ENCODE assay signal across 7 mouse cellular contexts in the genomic region with DNA sequence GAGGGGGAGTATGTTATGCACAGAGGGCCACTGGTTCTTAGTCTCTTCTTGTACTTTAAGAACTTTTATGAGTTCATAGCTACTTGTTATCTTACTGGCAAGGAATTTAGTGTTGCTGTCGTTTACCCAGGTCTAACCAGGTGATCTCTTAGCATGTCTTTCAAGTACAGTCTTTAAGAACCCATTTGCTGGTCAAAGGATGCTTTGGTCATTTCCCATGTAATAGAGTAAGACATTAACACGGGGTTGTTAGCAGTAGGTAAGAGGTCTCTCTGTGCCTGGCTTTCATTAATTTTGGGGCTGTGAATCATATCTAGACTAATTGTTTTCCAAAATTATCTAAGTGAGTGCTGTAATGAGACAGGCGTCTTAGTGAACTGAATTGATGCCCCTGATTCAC. TPM values are rescaled to one million over a fixed set of nuclear protein-coding genes. Genes with fewer than 3 reads are reported as not detected.
DNase-seq lines count a peak whose midpoint lies in the region; ATAC-seq and TF ChIP-seq lines count a peak whose summit lies in the region.

No protein-coding gene starts in this region.

- H3K4me1 ChIP-seq in lung, postnatal 0 days (ENCODE audit: insufficient read depth, low read depth, low read length) = no peaks in the 10 kb centered on the region; the same call in 1 of the 2 replicates
- no peaks in the 10 kb centered on the region; the same call in 1 of the 2 replicates for H3K4me1 ChIP-seq in lung, adult 2 months (ENCODE audit: control insufficient read depth, insufficient read depth, low read length)
- H3K4me1 ChIP-seq in hindbrain, embryonic 12.5 days = peaks cover 15% of the 10 kb centered on the region
- peaks cover 17% of the 10 kb centered on the region for H3K4me1 ChIP-seq in liver, embryonic 13.5 days (replicated peaks)
- H3K4me1 ChIP-seq in stomach, embryonic 16.5 days (ENCODE audit: control insufficient read depth, insufficient read depth, low read length) = peaks cover 7% of the 10 kb centered on the region; the same call in 1 of the 2 replicates

- no peak overlapping the region for H3K4me3 ChIP-seq in lung, postnatal 0 days (ENCODE audit: low read depth, low read length)
- H3K4me3 ChIP-seq in lung, adult 2 months (replicated peaks; ENCODE audit: extremely low read depth, low read depth, low read length) = no peak overlapping the region
- H3K4me3 ChIP-seq in hindbrain, embryonic 12.5 days = no peak overlapping the region
- H3K4me3 ChIP-seq in liver, embryonic 13.5 days (replicated peaks) = peak overlapping the region; percentile 92; the same call in 1 of the 2 replicates
- no peak overlapping the region for H3K4me3 ChIP-seq in stomach, embryonic 16.5 days (replicated peaks; ENCODE audit: low read length)

- TF ChIP-seq POLR2A in lung, adult 2 months (IDR thresholded peaks at IDR 0.05; ENCODE audit: borderline replicate concordance, extremely low read depth, low read depth, low read length) = no peak

- no peak overlapping the region for H3K9ac ChIP-seq in lung, postnatal 0 days (replicated peaks; ENCODE audit: low read depth)
- no peak overlapping the region for H3K9ac ChIP-seq in hindbrain, embryonic 12.5 days
- no peak overlapping the region for H3K9ac ChIP-seq in liver, embryonic 13.5 days
- no peak overlapping the region for H3K9ac ChIP-seq in stomach, embryonic 16.5 days (ENCODE audit: low read length)

- 0 out of 2 replicates have a peak overlapping the region, but pooled peaks have one; percentile 8 for H3K4me2 ChIP-seq in lung, postnatal 0 days (replicated peaks; ENCODE audit: low read depth, low read length)
- H3K4me2 ChIP-seq in hindbrain, embryonic 12.5 days (replicated peaks) = peak overlapping the region; percentile 59
- peak overlapping the region; percentile 81; the same call in 1 of the 2 replicates for H3K4me2 ChIP-seq in liver, embryonic 13.5 days
- H3K4me2 ChIP-seq in stomach, embryonic 16.5 days (ENCODE audit: low read depth, low read length) = peak overlapping the region; percentile 74

- H3K36me3 ChIP-seq in lung, postnatal 0 days (ENCODE audit: insufficient read depth, low read length) = 0 out of 2 replicates have a peak, but pooled peaks cover 8% of the 10 kb centered on the region
- H3K36me3 ChIP-seq in hindbrain, embryonic 12.5 days = peaks cover 18% of the 10 kb centered on the region
- peaks cover 12% of the 10 kb centered on the region for H3K36me3 ChIP-seq in liver, embryonic 13.5 days
- 0 out of 2 replicates have a peak, but pooled peaks cover 4% of the 10 kb centered on the region for H3K36me3 ChIP-seq in stomach, embryonic 16.5 days (ENCODE audit: control insufficient read depth, insufficient read depth, low read length)

- no peak overlapping the region for H3K27ac ChIP-seq in lung, postnatal 0 days (ENCODE audit: low read length)
- no peak overlapping the region for H3K27ac ChIP-seq in hindbrain, embryonic 12.5 days
- no peak overlapping the region for H3K27ac ChIP-seq in liver, embryonic 13.5 days
- no peak overlapping the region for H3K27ac ChIP-seq in stomach, embryonic 16.5 days (ENCODE audit: low read length)

- no peaks in the 10 kb centered on the region for H3K27me3 ChIP-seq in lung, postnatal 0 days (replicated peaks; ENCODE audit: insufficient read depth, low read length)
- H3K27me3 ChIP-seq in hindbrain, embryonic 12.5 days = no peaks in the 10 kb centered on the region; the same call in 1 of the 2 replicates
- H3K27me3 ChIP-seq in liver, embryonic 13.5 days = no peaks in the 10 kb centered on the region
- H3K27me3 ChIP-seq in stomach, embryonic 16.5 days (ENCODE audit: control insufficient read depth, insufficient read depth, low read length) = no peaks in the 10 kb centered on the region

- ATAC-seq in lung, postnatal 0 days = no peak
- ATAC-seq in hindbrain, embryonic 12.5 days (ENCODE audit: low FRiP score) = no peak
- no peak for ATAC-seq in liver, embryonic 13.5 days (ENCODE audit: low read depth)
- ATAC-seq in stomach, embryonic 16.5 days (ENCODE audit: insufficient read depth, low FRiP score) = no peak

- no peak for TF ChIP-seq CTCF in lung, postnatal 0 days (IDR thresholded peaks at IDR 0.05)
- no peak for TF ChIP-seq CTCF in lung, adult 2 months (IDR thresholded peaks at IDR 0.05; ENCODE audit: insufficient read depth, low read length)

- WGBS in lung, postnatal 0 days = 64% methylated on average over 3 of the region's 3 CpGs
- WGBS in lung, adult 2 months = 63% methylated on average over 3 of the region's 3 CpGs
- WGBS in hindbrain, embryonic 12.5 days = 83% methylated on average over 3 of the region's 3 CpGs
- WGBS in liver, embryonic 13.5 days (ENCODE audit: insufficient replicate concordance) = 60% methylated on average over 3 of the region's 3 CpGs
- 66% methylated on average over 3 of the region's 3 CpGs for WGBS in stomach, embryonic 16.5 days

- H3K9me3 ChIP-seq in lung, postnatal 0 days (ENCODE audit: low read length) = no peaks in the 10 kb centered on the region
- H3K9me3 ChIP-seq in hindbrain, embryonic 12.5 days (replicated peaks) = no peaks in the 10 kb centered on the region
- no peaks in the 10 kb centered on the region for H3K9me3 ChIP-seq in liver, embryonic 13.5 days (replicated peaks)
- no peaks in the 10 kb centered on the region for H3K9me3 ChIP-seq in stomach, embryonic 16.5 days (replicated peaks; ENCODE audit: control insufficient read depth, low read length)

- DNase-seq in lung, postnatal 0 days (ENCODE audit: low spot score) = no peak
- DNase-seq in lung, adult 2 months = no peak
- no peak for DNase-seq in liver, embryonic 13.5 days
- DNase-seq in natural killer cell, adult 2 months (ENCODE audit: low spot score in 2 of 2) = no peak
- DNase-seq in adrenal gland, postnatal 10 days = no peak

- no peak for TF ChIP-seq EP300 in lung, postnatal 0 days (IDR thresholded peaks at IDR 0.05)

RNA-seq across cellular contexts. Expression of gene Washc4, which starts 1.8 kb away (rescaled TPM):
- 28.3 and 32.7 TPM in 2 replicates for polyA plus RNA-seq in lung, postnatal 0 days (2015; fragmentation: Nextera tagmentation; extraction: Ambion mirVana)
- 2.4 and 3.9 TPM in 2 replicates for polyA plus RNA-seq in lung, adult 2 months (2012; rRNA removed)
- 38.5 and 42.7 TPM in 2 replicates for polyA plus RNA-seq in hindbrain, embryonic 12.5 days (2016; fragmentation: Nextera tagmentation; extraction: Ambion mirVana)
- polyA plus RNA-seq in liver, embryonic 13.5 days (2015; fragmentation: Nextera tagmentation; extraction: Ambion mirVana) = 11.2 and 18.2 TPM in 2 replicates
- 36.5 and 42.8 TPM in 2 replicates for polyA plus RNA-seq in stomach, embryonic 16.5 days (2015; fragmentation: Nextera tagmentation; extraction: Ambion mirVana)
- 10 to 100 TPM; 18.0 to 20.8 TPM for total RNA-seq in adrenal gland, postnatal 10 days (2021)

RNA-seq across cellular contexts. Expression of gene Aldh1l2, which starts 11.4 kb away (rescaled TPM):
- polyA plus RNA-seq in lung, postnatal 0 days (2015; fragmentation: Nextera tagmentation; extraction: Ambion mirVana) = 0.45 and 0.55 TPM in 2 replicates
- 0.45 and 0.84 TPM in 2 replicates for polyA plus RNA-seq in lung, adult 2 months (2012; rRNA removed)
- 11.7 and 13.3 TPM in 2 replicates for polyA plus RNA-seq in hindbrain, embryonic 12.5 days (2016; fragmentation: Nextera tagmentation; extraction: Ambion mirVana)
- 0.16 and 0.24 TPM in 2 replicates for polyA plus RNA-seq in liver, embryonic 13.5 days (2015; fragmentation: Nextera tagmentation; extraction: Ambion mirVana)
- polyA plus RNA-seq in stomach, embryonic 16.5 days (2015; fragmentation: Nextera tagmentation; extraction: Ambion mirVana) = 2.5 and 2.9 TPM in 2 replicates
- total RNA-seq in adrenal gland, postnatal 10 days (2021) = 1 to 10 TPM; 1.5 to 2.5 TPM

Comparison
In these comparisons a context has a peak if more than half of its experiments do, and no peak if none do; other contexts are left out.
1. H3K4me2 ChIP-seq: peak in every context shown above with its lines; median percentile 81 in liver, embryonic 13.5 days; 74 in stomach, embryonic 16.5 days; 59 in hindbrain, embryonic 12.5 days; 8 in lung, postnatal 0 days.